Mouse (Mus musculus): ENCODE results near the gene Lrfn2. TPM values are rescaled to one million over a fixed set of nuclear protein-coding genes. Genes with fewer than 3 reads are reported as not detected.

The Lrfn2 gene
- polyA plus RNA-seq, 1 experiment from 2014 or later = 1.1 TPM

GRCm38 (mm10) chr17:49065050-49065449 is 132.9 kb downstream of the Lrfn2 start:
- H3K4me2 ChIP-seq (ENCODE audit: low read depth, low read length, severe bottlenecking) = no peak overlapping the region
- ATAC-seq (replicated peaks; ENCODE audit: low FRiP score) (no peak), DNase-seq (ENCODE audit: low spot score) (no peak)
- H3K36me3 ChIP-seq (ENCODE audit: control insufficient read depth, insufficient read depth, low read length) = no peaks in the 10 kb centered on the region
- WGBS = 96% methylated on average over 3 of the region's 3 CpGs
- no peak overlapping the region for H3K4me3 ChIP-seq (ENCODE audit: low read depth, low read length)
- H3K27me3 ChIP-seq (ENCODE audit: control insufficient read depth, insufficient read depth, low read length) = no peaks in the 10 kb centered on the region
- H3K4me1 ChIP-seq (replicated peaks; ENCODE audit: control insufficient read depth, insufficient read depth, low read length) = no peaks in the 10 kb centered on the region
- no peak overlapping the region for H3K27ac ChIP-seq (ENCODE audit: low read depth, low read length)
- no peak overlapping the region for H3K9ac ChIP-seq (ENCODE audit: low read length)
- H3K9me3 ChIP-seq (ENCODE audit: control insufficient read depth, low read length) = no peaks in the 10 kb centered on the region

DNA sequence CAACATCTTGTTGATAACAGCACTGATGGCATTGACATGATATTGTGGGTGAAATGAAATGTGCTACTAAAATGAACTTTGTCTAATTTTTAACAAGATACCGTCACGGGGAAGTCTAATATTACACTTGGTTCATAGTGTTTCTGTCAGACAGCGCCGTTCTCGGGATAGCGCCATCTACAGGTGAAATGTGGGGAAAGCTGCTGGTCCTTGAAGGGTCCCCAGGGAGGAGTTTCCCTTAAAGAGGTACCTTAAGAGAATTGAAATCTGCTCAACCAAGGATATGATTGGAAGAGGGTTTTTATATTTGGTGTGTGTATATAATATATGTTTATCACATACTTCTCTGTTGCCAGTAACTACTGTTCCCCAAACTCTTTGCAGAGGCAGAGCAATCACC is 134.6 kb downstream of the Lrfn2 start:
- no peak overlapping the region for H3K27ac ChIP-seq (ENCODE audit: low read depth, low read length)

GRCm38 (mm10) chr17:49078168-49078567 is 146.0 kb downstream of the Lrfn2 start:
- H3K9ac ChIP-seq (ENCODE audit: low read length) = no peak overlapping the region
- 77% methylated on average over 2 of the region's 2 CpGs for WGBS
- H3K9me3 ChIP-seq (ENCODE audit: control insufficient read depth, low read length) = no peaks in the 10 kb centered on the region
- H3K36me3 ChIP-seq (ENCODE audit: control insufficient read depth, insufficient read depth, low read length) = no peaks in the 10 kb centered on the region
- H3K27ac ChIP-seq (ENCODE audit: low read depth, low read length) = no peak overlapping the region
- H3K4me1 ChIP-seq (replicated peaks; ENCODE audit: control insufficient read depth, insufficient read depth, low read length) = no peaks in the 10 kb centered on the region
- DNase-seq (ENCODE audit: low spot score) (no peak), ATAC-seq (replicated peaks; ENCODE audit: low FRiP score) (no peak)
- no peaks in the 10 kb centered on the region for H3K27me3 ChIP-seq (ENCODE audit: control insufficient read depth, insufficient read depth, low read length)
- no peak overlapping the region for H3K4me3 ChIP-seq (ENCODE audit: low read depth, low read length)
- no peak overlapping the region for H3K4me2 ChIP-seq (ENCODE audit: low read depth, low read length, severe bottlenecking)

More for the DNA sequence above, 134.6 kb downstream of the Lrfn2 start:
- DNase-seq (ENCODE audit: low spot score) (no peak), ATAC-seq (replicated peaks; ENCODE audit: low FRiP score) (no peak)
- Histone ChIP-seq H3K27me3 (ENCODE audit: control insufficient read depth, insufficient read depth, low read length) (no peaks in the 10 kb centered on the region), H3K4me2 (ENCODE audit: low read depth, low read length, severe bottlenecking) (no peak overlapping the region), H3K4me1 (replicated peaks; ENCODE audit: control insufficient read depth, insufficient read depth, low read length) (no peaks in the 10 kb centered on the region), H3K4me3 (ENCODE audit: low read depth, low read length) (no peak overlapping the region), H3K9me3 (ENCODE audit: control insufficient read depth, low read length) (no peaks in the 10 kb centered on the region), H3K9ac (ENCODE audit: low read length) (no peak overlapping the region), H3K36me3 (ENCODE audit: control insufficient read depth, insufficient read depth, low read length) (no peaks in the 10 kb centered on the region)
- 66% methylated on average over 6 of the region's 6 CpGs for WGBS

DNA sequence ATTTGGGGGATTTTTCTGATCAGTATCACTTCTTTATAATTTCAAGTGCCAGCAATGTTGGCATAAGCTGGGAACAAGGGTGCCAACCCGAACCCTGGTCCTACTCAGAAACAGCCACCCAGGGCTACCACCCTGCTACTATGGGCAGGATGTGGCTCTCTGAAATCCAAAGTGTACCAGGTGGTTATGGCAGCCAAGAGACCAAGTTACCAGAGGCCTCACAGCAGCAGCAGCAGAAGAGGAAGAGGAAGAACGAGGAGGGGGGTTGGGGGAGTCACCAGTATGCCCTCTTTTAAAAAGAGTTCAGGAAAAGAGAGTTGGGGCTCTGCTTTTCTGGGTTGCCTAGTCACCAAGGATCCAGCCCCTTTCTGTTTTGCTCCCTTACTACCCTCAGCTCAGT is 147.5 kb downstream of the Lrfn2 start:
- WGBS = 73% methylated on average over 2 of the region's 2 CpGs
- H3K9me3 ChIP-seq (ENCODE audit: control insufficient read depth, low read length) = no peaks in the 10 kb centered on the region
- no peak for ATAC-seq (replicated peaks; ENCODE audit: low FRiP score)
- H3K4me1 ChIP-seq (replicated peaks; ENCODE audit: control insufficient read depth, insufficient read depth, low read length) = no peaks in the 10 kb centered on the region
- no peak overlapping the region for H3K4me3 ChIP-seq (ENCODE audit: low read depth, low read length)
- H3K27me3 ChIP-seq (ENCODE audit: control insufficient read depth, insufficient read depth, low read length) = no peaks in the 10 kb centered on the region
- no peak overlapping the region for H3K4me2 ChIP-seq (ENCODE audit: low read depth, low read length, severe bottlenecking)
- H3K9ac ChIP-seq (ENCODE audit: low read length) = no peak overlapping the region
- H3K36me3 ChIP-seq (ENCODE audit: control insufficient read depth, insufficient read depth, low read length) = no peaks in the 10 kb centered on the region
- no peak for DNase-seq (ENCODE audit: low spot score)
- H3K27ac ChIP-seq (ENCODE audit: low read depth, low read length) = no peak overlapping the region

DNA sequence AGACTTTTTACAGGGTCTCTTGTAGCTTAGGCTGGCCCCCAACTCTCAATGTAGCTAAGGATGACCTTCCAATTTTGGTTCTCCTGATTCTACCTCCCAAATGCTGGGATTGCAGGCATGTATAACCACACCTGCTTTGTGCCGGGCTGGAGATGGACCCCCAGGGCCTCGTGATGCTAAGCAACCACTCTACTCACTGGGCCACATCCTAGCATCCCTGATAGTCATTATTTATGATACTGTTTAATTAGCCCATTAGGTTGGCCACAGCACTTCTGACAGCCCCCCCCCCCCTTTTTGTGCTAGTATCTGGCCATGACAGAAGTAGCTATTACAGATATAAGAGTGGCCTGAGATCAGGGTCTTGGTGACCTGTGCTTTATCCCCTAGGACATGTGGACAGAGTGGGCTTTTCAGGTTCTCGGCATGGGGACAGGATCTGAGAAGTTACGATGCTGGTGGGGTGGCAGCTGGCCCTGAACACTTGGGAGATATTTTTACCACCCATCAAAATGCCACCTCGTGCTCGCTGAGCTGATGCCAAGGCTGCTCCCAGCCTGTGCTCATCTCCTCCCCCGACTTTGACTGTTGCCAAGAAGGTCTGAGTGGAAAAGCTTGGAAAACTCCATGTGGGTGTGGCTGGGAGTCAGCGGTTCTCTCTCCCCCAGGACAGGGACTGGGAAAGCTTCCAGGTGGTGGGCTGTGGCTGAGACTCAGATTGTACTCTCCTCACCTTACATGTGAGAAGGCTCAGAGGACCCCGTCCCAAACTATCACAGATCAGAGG is 151.6 kb downstream of the Lrfn2 start:
- no peak overlapping the region for H3K9ac ChIP-seq (ENCODE audit: low read length)
- no peak overlapping the region for H3K27ac ChIP-seq (ENCODE audit: low read depth, low read length)
- no peaks in the 10 kb centered on the region for H3K36me3 ChIP-seq (ENCODE audit: control insufficient read depth, insufficient read depth, low read length)
- ATAC-seq (replicated peaks; ENCODE audit: low FRiP score) = no peak
- no peak overlapping the region for H3K4me2 ChIP-seq (ENCODE audit: low read depth, low read length, severe bottlenecking)
- H3K4me3 ChIP-seq (ENCODE audit: low read depth, low read length) = no peak overlapping the region
- WGBS = 85% methylated on average over 9 of the region's 9 CpGs
- no peak for DNase-seq (ENCODE audit: low spot score)
- H3K4me1 ChIP-seq (replicated peaks; ENCODE audit: control insufficient read depth, insufficient read depth, low read length) = no peaks in the 10 kb centered on the region
- H3K27me3 ChIP-seq (ENCODE audit: control insufficient read depth, insufficient read depth, low read length) = no peaks in the 10 kb centered on the region
- H3K9me3 ChIP-seq (ENCODE audit: control insufficient read depth, low read length) = no peaks in the 10 kb centered on the region

GRCm38 (mm10) chr17:49085111-49085510 is 152.9 kb downstream of the Lrfn2 start:
- 90% methylated on average over 4 of the region's 4 CpGs for WGBS
- Histone ChIP-seq H3K4me2 (ENCODE audit: low read depth, low read length, severe bottlenecking) (no peak overlapping the region), H3K9ac (ENCODE audit: low read length) (no peak overlapping the region)

GRCm38 (mm10) chr17:49096781-49097544 is 164.8 kb downstream of the Lrfn2 start:
- DNase-seq (ENCODE audit: low spot score) (no peak), ATAC-seq (replicated peaks; ENCODE audit: low FRiP score) (no peak)
- no peaks in the 10 kb centered on the region for H3K36me3 ChIP-seq (ENCODE audit: control insufficient read depth, insufficient read depth, low read length)
- H3K27me3 ChIP-seq (ENCODE audit: control insufficient read depth, insufficient read depth, low read length) = no peaks in the 10 kb centered on the region
- H3K9ac ChIP-seq (ENCODE audit: low read length) = no peak overlapping the region
- H3K4me1 ChIP-seq (replicated peaks; ENCODE audit: control insufficient read depth, insufficient read depth, low read length) = no peaks in the 10 kb centered on the region
- no peaks in the 10 kb centered on the region for H3K9me3 ChIP-seq (ENCODE audit: control insufficient read depth, low read length)
- WGBS = 88% methylated on average over 16 of the region's 16 CpGs
- H3K27ac ChIP-seq (ENCODE audit: low read depth, low read length) = no peak overlapping the region
- H3K4me2 ChIP-seq (ENCODE audit: low read depth, low read length, severe bottlenecking) = no peak overlapping the region
- H3K4me3 ChIP-seq (ENCODE audit: low read depth, low read length) = no peak overlapping the region

More at GRCm38 (mm10) chr17:49085111-49085510, 152.9 kb downstream of the Lrfn2 start:
- H3K27ac ChIP-seq (ENCODE audit: low read depth, low read length) = no peak overlapping the region
- H3K9me3 ChIP-seq (ENCODE audit: control insufficient read depth, low read length) = no peaks in the 10 kb centered on the region
- DNase-seq (ENCODE audit: low spot score) (no peak), ATAC-seq (replicated peaks; ENCODE audit: low FRiP score) (no peak)
- no peaks in the 10 kb centered on the region for H3K27me3 ChIP-seq (ENCODE audit: control insufficient read depth, insufficient read depth, low read length)
- H3K4me3 ChIP-seq (ENCODE audit: low read depth, low read length) = no peak overlapping the region
- no peaks in the 10 kb centered on the region for H3K36me3 ChIP-seq (ENCODE audit: control insufficient read depth, insufficient read depth, low read length)
- no peaks in the 10 kb centered on the region for H3K4me1 ChIP-seq (replicated peaks; ENCODE audit: control insufficient read depth, insufficient read depth, low read length)

- WGBS = 86% methylated on average over 3 of the region's 3 CpGs
Observed at GRCm38 (mm10) chr17:49111399-49111798, 179.2 kb downstream of the Lrfn2 start.

More at GRCm38 (mm10) chr17:49111399-49111798, 179.2 kb downstream of the Lrfn2 start:
- DNase-seq (ENCODE audit: low spot score) (no peak), ATAC-seq (replicated peaks; ENCODE audit: low FRiP score) (no peak)
- H3K4me3 ChIP-seq (ENCODE audit: low read depth, low read length) = no peak overlapping the region
- no peaks in the 10 kb centered on the region for H3K4me1 ChIP-seq (replicated peaks; ENCODE audit: control insufficient read depth, insufficient read depth, low read length)
- H3K27ac ChIP-seq (ENCODE audit: low read depth, low read length) = no peak overlapping the region
- no peak overlapping the region for H3K4me2 ChIP-seq (ENCODE audit: low read depth, low read length, severe bottlenecking)
- no peaks in the 10 kb centered on the region for H3K9me3 ChIP-seq (ENCODE audit: control insufficient read depth, low read length)
- no peaks in the 10 kb centered on the region for H3K36me3 ChIP-seq (ENCODE audit: control insufficient read depth, insufficient read depth, low read length)
- no peak overlapping the region for H3K9ac ChIP-seq (ENCODE audit: low read length)
- H3K27me3 ChIP-seq (ENCODE audit: control insufficient read depth, insufficient read depth, low read length) = no peaks in the 10 kb centered on the region

Measured in forebrain, embryonic 11.5 days (tissue).